Mouse (Mus musculus) retina, embryonic 14.5 days (tissue): ENCODE measurements around the gene Atrip.

ENCODE experiments used
- DNase-seq: peaks from one replicate; pipeline ENCODE4 v3.0.0-alpha.2; 2015; ENCODE audit warnings: low spot score

Gene Atrip

GRCm38 (mm10) chr9:109038086-109038895 lies 35.6 kb downstream of the Atrip start, which contains the start of gene Shisa5:
Gene Shisa5 (plus strand): TSS chr9:109038565.
- DNase-seq = peak; percentile 61

GRCm38 (mm10) chr9:109032435-109032834 lies 41.5 kb downstream of the Atrip start:
- DNase-seq = no peak

GRCm38 (mm10) chr9:109031686-109032085 lies 42.2 kb downstream of the Atrip start:
- no peak for DNase-seq

GRCm38 (mm10) chr9:109031001-109031400 lies 42.9 kb downstream of the Atrip start:
- no peak for DNase-seq

- DNase-seq = no peak
Measured at GRCm38 (mm10) chr9:109030312-109030711, 43.6 kb downstream of the Atrip start.

- DNase-seq = no peak
Measured at GRCm38 (mm10) chr9:109028919-109029318, 45.0 kb downstream of the Atrip start.

- DNase-seq = no peak
Measured at GRCm38 (mm10) chr9:109028421-109028820, 45.5 kb downstream of the Atrip start.

GRCm38 (mm10) chr9:109027521-109027920 lies 46.4 kb downstream of the Atrip start:
- no peak for DNase-seq

- DNase-seq = no peak
Measured at GRCm38 (mm10) chr9:109022866-109023685, 50.8 kb downstream of the Atrip start.

GRCm38 (mm10) chr9:109021428-109021827 lies 52.5 kb downstream of the Atrip start:
- DNase-seq = no peak

- DNase-seq = no peak
Measured at GRCm38 (mm10) chr9:109016973-109017604, 56.8 kb downstream of the Atrip start.

- DNase-seq = no peak
Measured at GRCm38 (mm10) chr9:109015397-109015796, 58.5 kb downstream of the Atrip start.

- DNase-seq = no peak
Measured at GRCm38 (mm10) chr9:109010316-109010690, 63.6 kb downstream of the Atrip start.

- DNase-seq = peak; percentile 18
Measured at GRCm38 (mm10) chr9:109009636-109010315, 64.1 kb downstream of the Atrip start.

GRCm38 (mm10) chr9:109008994-109009635 lies 64.8 kb downstream of the Atrip start:
- DNase-seq = no peak

GRCm38 (mm10) chr9:109008081-109008480 lies 65.8 kb downstream of the Atrip start:
- DNase-seq = no peak
